Mouse (Mus musculus): ENCODE measurements around the gene Kcnc4. TPM values are rescaled to one million over a fixed set of nuclear protein-coding genes. Genes with fewer than 3 reads are reported as not detected.

Kcnc4 gene
- polyA plus RNA-seq, 1 experiment from 2014 or later, result 0.04 TPM

DNA sequence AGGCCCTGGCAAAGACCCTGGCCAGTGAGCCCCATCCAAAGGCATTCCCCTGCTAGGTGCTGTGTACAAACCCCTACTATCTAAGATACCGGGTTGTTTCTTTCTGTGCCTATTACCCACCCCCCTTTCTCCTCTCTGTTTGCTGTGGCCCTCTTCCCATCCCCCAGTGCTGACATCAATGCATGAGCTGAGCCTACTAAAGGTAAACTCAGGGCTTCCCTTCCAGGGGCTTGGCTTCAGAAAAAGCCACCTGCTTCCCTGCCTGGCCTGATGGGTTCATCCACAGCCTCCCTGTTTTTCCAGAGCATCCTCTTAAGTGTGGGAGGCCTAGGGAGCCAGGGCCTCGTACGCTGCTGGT is 42.1 kb downstream of the Kcnc4 start:
- Histone ChIP-seq H3K27ac (ENCODE audit: low read depth, low read length) (no peak overlapping the region), H3K9ac (ENCODE audit: low read depth, low read length) (no peak overlapping the region), H3K4me1 (replicated peaks; ENCODE audit: control insufficient read depth, insufficient read depth, low read length) (no peaks in the 10 kb centered on the region), H3K36me3 (ENCODE audit: control insufficient read depth, insufficient read depth, low read length) (no peaks in the 10 kb centered on the region), H3K9me3 (ENCODE audit: control insufficient read depth, low read length) (no peaks in the 10 kb centered on the region), H3K4me3 (ENCODE audit: low read depth, low read length) (no peak overlapping the region), H3K4me2 (no peak overlapping the region), H3K27me3 (replicated peaks; ENCODE audit: control insufficient read depth, insufficient read depth, low read length) (no peaks in the 10 kb centered on the region; the same call in 1 of the 2 replicates)
- ATAC-seq (replicated peaks; ENCODE audit: low FRiP score) (no peak), DNase-seq (ENCODE audit: low spot score) (no peak)
- WGBS, result 80% methylated on average over 3 of the region's 3 CpGs

DNA sequence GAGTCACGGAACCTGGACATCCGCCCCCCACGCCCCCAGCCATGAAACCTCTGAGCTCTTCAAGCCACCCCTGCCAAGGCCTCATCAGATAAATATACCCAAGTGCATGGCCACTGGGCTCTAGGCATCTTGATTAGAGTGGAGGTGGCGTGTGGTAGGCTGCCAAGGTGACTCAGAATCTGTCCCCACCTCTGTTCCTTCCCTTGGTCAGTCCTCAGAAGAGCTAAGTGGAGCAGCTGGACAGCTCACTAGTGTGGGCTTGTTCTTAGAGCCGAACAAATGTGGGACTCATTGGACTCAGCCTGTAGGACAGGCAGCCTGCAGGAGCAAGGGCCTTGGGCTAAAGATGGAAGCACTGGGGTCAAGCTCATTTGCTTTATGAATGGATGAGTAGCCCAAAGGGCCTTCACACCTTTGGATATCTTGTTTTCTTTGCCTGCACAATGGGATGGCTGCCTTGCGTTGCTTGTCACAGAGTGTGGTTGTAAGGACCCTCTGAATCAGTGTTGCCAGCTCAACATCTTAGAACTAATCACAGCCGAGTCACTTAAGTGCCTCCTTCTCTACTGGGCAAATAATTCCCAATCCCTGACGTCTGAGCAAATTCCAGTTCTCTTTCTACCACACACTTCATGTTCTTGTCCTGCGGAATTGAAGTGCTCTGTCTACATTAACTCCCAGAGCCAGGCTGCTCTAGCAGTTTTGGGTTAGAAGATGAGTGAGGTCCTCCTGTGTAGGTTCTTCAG is 42.6 kb downstream of the Kcnc4 start:
- no peak for ATAC-seq (replicated peaks; ENCODE audit: low FRiP score)
- no peak overlapping the region for H3K4me2 ChIP-seq
- H3K4me1 ChIP-seq (replicated peaks; ENCODE audit: control insufficient read depth, insufficient read depth, low read length), result no peaks in the 10 kb centered on the region
- no peaks in the 10 kb centered on the region; the same call in 1 of the 2 replicates for H3K27me3 ChIP-seq (replicated peaks; ENCODE audit: control insufficient read depth, insufficient read depth, low read length)
- H3K36me3 ChIP-seq (ENCODE audit: control insufficient read depth, insufficient read depth, low read length), result no peaks in the 10 kb centered on the region
- H3K9ac ChIP-seq (ENCODE audit: low read depth, low read length), result no peak overlapping the region
- no peak overlapping the region for H3K27ac ChIP-seq (ENCODE audit: low read depth, low read length)
- H3K4me3 ChIP-seq (ENCODE audit: low read depth, low read length), result no peak overlapping the region
- H3K9me3 ChIP-seq (ENCODE audit: control insufficient read depth, low read length), result no peaks in the 10 kb centered on the region
- 85% methylated on average over 9 of the region's 9 CpGs for WGBS
- DNase-seq (ENCODE audit: low spot score), result no peak

DNA sequence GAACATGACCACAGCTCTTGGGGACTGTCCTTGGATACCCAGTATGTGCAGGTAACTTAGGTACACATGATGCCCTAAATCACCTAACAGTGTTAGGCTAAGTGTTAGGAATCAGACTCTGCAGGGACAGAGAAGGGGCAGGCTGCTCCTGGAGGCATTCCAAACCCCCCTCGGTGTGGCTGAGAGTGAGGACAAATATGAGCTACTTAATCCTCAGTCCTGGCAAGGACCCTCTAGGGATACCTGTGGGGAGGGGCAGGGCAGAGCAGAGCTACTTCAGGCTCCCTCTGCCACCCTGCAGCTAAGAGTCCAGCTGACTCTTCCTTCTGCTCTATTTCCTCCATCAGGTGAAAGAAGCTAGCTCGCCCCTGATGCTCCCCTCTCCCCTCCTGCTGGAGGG is 46.3 kb downstream of the Kcnc4 start:
- no peaks in the 10 kb centered on the region; the same call in 1 of the 2 replicates for H3K27me3 ChIP-seq (replicated peaks; ENCODE audit: control insufficient read depth, insufficient read depth, low read length)
- H3K27ac ChIP-seq (ENCODE audit: low read depth, low read length), result no peak overlapping the region
- no peaks in the 10 kb centered on the region for H3K9me3 ChIP-seq (ENCODE audit: control insufficient read depth, low read length)
- H3K9ac ChIP-seq (ENCODE audit: low read depth, low read length), result no peak overlapping the region
- ATAC-seq (replicated peaks; ENCODE audit: low FRiP score) (no peak), DNase-seq (ENCODE audit: low spot score) (no peak)
- 32% methylated on average over 2 of the region's 2 CpGs for WGBS
- no peak overlapping the region for H3K4me3 ChIP-seq (ENCODE audit: low read depth, low read length)
- H3K4me1 ChIP-seq (replicated peaks; ENCODE audit: control insufficient read depth, insufficient read depth, low read length), result no peaks in the 10 kb centered on the region
- H3K4me2 ChIP-seq, result no peak overlapping the region
- no peaks in the 10 kb centered on the region for H3K36me3 ChIP-seq (ENCODE audit: control insufficient read depth, insufficient read depth, low read length)

DNA sequence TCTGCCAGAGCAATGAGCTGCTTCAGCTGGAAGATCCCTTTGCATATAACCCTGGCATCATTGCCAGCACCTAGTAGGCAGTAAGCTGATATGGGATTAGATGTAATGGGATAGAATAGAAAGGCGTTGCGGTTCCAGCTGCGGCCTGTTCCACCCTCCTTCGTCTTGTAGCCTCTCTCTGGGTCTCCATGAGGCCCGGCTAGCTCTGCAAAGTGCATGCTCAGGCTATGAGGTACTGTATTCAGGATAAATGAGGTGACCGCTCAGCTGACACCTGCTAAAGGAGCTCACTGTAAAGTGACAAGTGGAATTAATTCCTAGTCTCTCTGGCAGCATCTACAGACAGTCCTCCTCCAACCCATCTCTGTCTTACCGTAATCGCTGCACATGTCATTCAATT is 46.8 kb downstream of the Kcnc4 start:
- Histone ChIP-seq H3K27ac (ENCODE audit: low read depth, low read length) (no peak overlapping the region), H3K9ac (ENCODE audit: low read depth, low read length) (no peak overlapping the region), H3K4me1 (replicated peaks; ENCODE audit: control insufficient read depth, insufficient read depth, low read length) (no peaks in the 10 kb centered on the region), H3K4me3 (ENCODE audit: low read depth, low read length) (no peak overlapping the region), H3K4me2 (no peak overlapping the region), H3K27me3 (replicated peaks; ENCODE audit: control insufficient read depth, insufficient read depth, low read length) (no peaks in the 10 kb centered on the region; the same call in 1 of the 2 replicates), H3K9me3 (ENCODE audit: control insufficient read depth, low read length) (no peaks in the 10 kb centered on the region), H3K36me3 (ENCODE audit: control insufficient read depth, insufficient read depth, low read length) (no peaks in the 10 kb centered on the region)
- ATAC-seq (replicated peaks; ENCODE audit: low FRiP score) (no peak), DNase-seq (ENCODE audit: low spot score) (no peak)
- WGBS, result 81% methylated on average over 8 of the region's 8 CpGs

DNA sequence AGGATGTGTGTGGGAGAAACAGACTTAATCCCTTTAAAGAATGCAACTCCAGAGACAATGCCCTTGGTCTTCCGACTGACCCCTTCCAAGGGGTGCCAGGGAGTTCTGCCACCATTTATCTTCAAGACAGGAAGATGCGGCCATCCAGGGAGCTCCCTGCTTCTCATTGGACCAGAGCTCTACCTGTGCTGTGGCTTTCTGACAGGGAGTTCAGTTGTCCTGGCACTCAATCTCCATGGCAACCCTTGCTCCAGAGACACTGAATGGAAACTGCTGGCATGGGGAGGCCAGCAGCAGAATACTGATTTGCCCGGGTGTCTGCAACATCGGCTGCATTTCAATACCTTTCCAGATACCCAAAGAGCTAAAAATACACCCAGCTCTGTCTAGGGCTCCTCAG is 47.7 kb downstream of the Kcnc4 start:
- DNase-seq (ENCODE audit: low spot score), result no peak
- H3K27me3 ChIP-seq (replicated peaks; ENCODE audit: control insufficient read depth, insufficient read depth, low read length), result no peaks in the 10 kb centered on the region; the same call in 1 of the 2 replicates
- ATAC-seq (replicated peaks; ENCODE audit: low FRiP score), result no peak
- H3K4me3 ChIP-seq (ENCODE audit: low read depth, low read length), result no peak overlapping the region
- no peak overlapping the region for H3K9ac ChIP-seq (ENCODE audit: low read depth, low read length)
- no peaks in the 10 kb centered on the region for H3K9me3 ChIP-seq (ENCODE audit: control insufficient read depth, low read length)
- H3K36me3 ChIP-seq (ENCODE audit: control insufficient read depth, insufficient read depth, low read length), result no peaks in the 10 kb centered on the region
- 54% methylated on average over 4 of the region's 4 CpGs for WGBS
- H3K27ac ChIP-seq (ENCODE audit: low read depth, low read length), result no peak overlapping the region
- H3K4me1 ChIP-seq (replicated peaks; ENCODE audit: control insufficient read depth, insufficient read depth, low read length), result no peaks in the 10 kb centered on the region
- H3K4me2 ChIP-seq, result no peak overlapping the region

DNA sequence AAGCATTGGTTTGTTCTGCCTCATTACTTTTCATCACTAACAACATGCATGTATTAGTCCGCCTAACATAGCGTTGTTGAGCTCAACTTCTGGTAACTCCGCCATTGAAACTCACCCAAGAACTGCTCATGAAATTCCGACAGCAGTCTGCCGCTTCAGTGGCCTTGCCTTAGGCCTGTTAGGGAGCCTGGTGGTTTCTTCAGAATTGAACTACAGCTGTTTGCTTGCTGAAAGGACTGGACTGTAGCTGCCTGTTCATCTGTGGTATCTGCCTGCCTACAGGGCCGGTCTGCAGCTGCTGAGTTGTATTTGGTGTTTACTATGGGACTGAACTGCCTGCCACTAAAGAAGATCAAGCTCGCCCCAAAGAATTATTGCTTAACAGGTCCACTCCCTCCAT is 58.0 kb downstream of the Kcnc4 start:
- DNase-seq (ENCODE audit: low spot score) (no peak), ATAC-seq (replicated peaks; ENCODE audit: low FRiP score) (no peak)
- H3K27ac ChIP-seq (ENCODE audit: low read depth, low read length), result no peak overlapping the region
- no peaks in the 10 kb centered on the region for H3K27me3 ChIP-seq (replicated peaks; ENCODE audit: control insufficient read depth, insufficient read depth, low read length)
- no peak overlapping the region for H3K4me2 ChIP-seq
- H3K4me3 ChIP-seq (ENCODE audit: low read depth, low read length), result no peak overlapping the region
- no peaks in the 10 kb centered on the region for H3K4me1 ChIP-seq (replicated peaks; ENCODE audit: control insufficient read depth, insufficient read depth, low read length)
- WGBS, result 89% methylated on average over 7 of the region's 7 CpGs
- H3K9me3 ChIP-seq (ENCODE audit: control insufficient read depth, low read length), result no peaks in the 10 kb centered on the region
- no peak overlapping the region for H3K9ac ChIP-seq (ENCODE audit: low read depth, low read length)
- no peaks in the 10 kb centered on the region for H3K36me3 ChIP-seq (ENCODE audit: control insufficient read depth, insufficient read depth, low read length)

DNA sequence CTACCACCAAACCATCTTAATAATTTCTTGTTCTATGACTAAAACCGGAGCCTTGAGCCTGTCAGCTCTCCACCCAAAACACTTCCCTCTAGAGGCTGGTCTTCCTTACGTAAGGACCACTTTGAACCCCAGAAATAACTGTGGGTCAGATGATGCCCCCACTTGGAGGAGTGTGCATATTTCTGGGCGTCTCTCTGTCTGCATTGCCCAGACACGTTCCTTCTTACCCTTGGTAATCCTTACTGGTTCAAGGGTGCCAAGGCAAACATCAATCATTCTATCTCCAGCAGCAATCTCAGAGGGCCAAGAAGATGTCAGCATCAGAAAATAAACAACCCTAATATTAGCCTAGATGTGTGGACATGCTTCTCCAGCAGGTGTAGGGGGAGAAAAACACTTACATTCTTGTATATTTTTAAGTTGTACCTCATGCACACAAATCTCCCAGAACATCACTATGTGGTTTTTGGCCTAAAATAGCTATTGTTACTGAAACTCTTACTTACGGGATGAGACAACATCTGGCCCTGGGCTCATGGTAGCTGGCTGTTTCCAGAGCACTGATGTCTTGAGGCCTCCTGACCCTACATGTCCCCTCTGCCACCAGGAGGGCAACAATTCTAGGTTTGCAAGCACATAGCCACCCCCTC is 59.2 kb downstream of the Kcnc4 start:
- H3K9me3 ChIP-seq (ENCODE audit: control insufficient read depth, low read length), result no peaks in the 10 kb centered on the region
- DNase-seq (ENCODE audit: low spot score) (no peak), ATAC-seq (replicated peaks; ENCODE audit: low FRiP score) (no peak)
- no peaks in the 10 kb centered on the region for H3K4me1 ChIP-seq (replicated peaks; ENCODE audit: control insufficient read depth, insufficient read depth, low read length)
- no peak overlapping the region for H3K4me2 ChIP-seq
- no peaks in the 10 kb centered on the region for H3K36me3 ChIP-seq (ENCODE audit: control insufficient read depth, insufficient read depth, low read length)
- H3K4me3 ChIP-seq (ENCODE audit: low read depth, low read length), result no peak overlapping the region
- no peak overlapping the region for H3K27ac ChIP-seq (ENCODE audit: low read depth, low read length)
- H3K27me3 ChIP-seq (replicated peaks; ENCODE audit: control insufficient read depth, insufficient read depth, low read length), result no peaks in the 10 kb centered on the region
- H3K9ac ChIP-seq (ENCODE audit: low read depth, low read length), result no peak overlapping the region
- WGBS, result 73% methylated on average over 5 of the region's 5 CpGs

DNA sequence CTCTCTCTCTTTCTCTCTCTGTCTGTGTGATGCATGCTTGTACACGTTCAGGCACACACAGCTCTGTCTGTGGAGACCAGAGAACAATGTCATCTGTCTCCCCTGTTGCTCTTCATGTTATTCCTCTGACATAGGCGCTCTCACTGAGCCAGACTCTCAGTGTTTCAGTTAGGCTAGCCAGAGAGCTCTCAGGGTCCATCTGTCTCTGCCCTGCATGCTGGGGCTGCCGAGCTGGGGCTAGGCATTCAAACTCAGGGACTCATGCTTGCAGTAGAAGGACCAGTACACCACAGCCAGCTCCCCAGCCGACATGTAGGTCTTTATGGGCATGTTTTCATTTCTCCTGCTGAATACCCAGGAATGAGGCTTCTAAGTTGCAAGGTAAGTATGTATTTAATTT is 68.2 kb downstream of the Kcnc4 start:
- Histone ChIP-seq H3K36me3 (ENCODE audit: control insufficient read depth, insufficient read depth, low read length) (no peaks in the 10 kb centered on the region), H3K27me3 (replicated peaks; ENCODE audit: control insufficient read depth, insufficient read depth, low read length) (no peaks in the 10 kb centered on the region), H3K4me1 (replicated peaks; ENCODE audit: control insufficient read depth, insufficient read depth, low read length) (peaks cover under 1% of the 10 kb centered on the region; the same call in 1 of the 2 replicates), H3K9me3 (ENCODE audit: control insufficient read depth, low read length) (no peaks in the 10 kb centered on the region), H3K9ac (ENCODE audit: low read depth, low read length) (no peak overlapping the region), H3K27ac (ENCODE audit: low read depth, low read length) (no peak overlapping the region), H3K4me2 (no peak overlapping the region), H3K4me3 (ENCODE audit: low read depth, low read length) (no peak overlapping the region)
- ATAC-seq (replicated peaks; ENCODE audit: low FRiP score), result no peak
- DNase-seq (ENCODE audit: low spot score), result no peak
- WGBS, result 58% methylated on average over 4 of the region's 4 CpGs

Data from liver, embryonic 11.5 days (tissue).